Mouse (Mus musculus) monocyte, adult 2 months (primary cell): Measurements from ENCODE around the gene Slc17a9.
A peak's percentile ranks its signal among the peaks of the same experiment; 100 is the strongest.
"Not testable (repeated sequence)": the region's sequence is repeated elsewhere in the genome, so short reads cannot be mapped to it uniquely, and the experiment has no call there.

Experiments used
- DNase-seq, 2 experiments: peaks; one replicate each; pipeline ENCODE4 v3.0.0; 2022; ENCODE audit warnings: low spot score in 2 of 2, low read depth in 1 of 2

Gene Slc17a9

DNA sequence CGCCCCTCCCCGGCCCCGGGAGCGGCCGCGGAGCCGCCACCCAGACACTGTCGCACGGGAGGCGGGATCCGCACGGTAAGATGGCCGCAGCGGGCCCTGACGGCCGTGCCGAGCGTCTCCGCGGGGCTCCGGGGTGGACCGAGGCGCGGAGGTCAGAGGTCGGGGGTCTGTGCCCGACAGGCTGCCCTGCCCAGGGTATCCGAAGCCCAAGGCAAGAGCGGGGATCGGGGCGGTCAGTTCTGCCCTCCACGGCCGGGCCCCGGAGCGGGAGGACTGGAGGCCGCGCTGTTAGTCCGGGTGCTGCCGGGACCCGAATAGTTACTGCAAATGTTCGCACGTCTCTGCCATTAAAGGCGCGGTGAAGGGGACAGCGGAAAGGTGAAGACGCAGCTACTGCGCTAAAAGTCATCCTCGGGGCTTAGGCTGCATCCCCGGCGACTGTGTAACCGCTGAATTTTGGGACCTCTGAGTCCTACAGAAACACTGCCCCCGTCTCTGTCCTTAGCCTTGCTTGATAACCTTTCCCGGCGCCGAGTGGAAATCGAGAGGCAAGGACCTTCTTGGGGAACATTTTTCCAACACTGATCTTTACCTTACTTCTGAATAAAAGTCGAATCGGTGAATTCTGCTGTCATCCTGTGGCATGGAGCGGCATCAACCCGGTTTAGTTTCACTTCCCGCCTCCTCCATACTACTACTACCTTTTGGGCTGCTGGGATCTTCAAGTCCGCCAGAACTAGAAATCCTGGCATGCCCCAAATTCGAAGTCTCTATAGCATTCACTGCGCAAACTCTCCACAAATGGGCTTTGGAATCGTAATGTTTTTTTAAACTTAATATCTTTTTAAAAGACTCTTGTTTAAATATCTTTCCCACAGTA lies 14.5 kb upstream of the Slc17a9 start:
- peak in 1 of 2 experiments; percentile 18 for DNase-seq

DNA sequence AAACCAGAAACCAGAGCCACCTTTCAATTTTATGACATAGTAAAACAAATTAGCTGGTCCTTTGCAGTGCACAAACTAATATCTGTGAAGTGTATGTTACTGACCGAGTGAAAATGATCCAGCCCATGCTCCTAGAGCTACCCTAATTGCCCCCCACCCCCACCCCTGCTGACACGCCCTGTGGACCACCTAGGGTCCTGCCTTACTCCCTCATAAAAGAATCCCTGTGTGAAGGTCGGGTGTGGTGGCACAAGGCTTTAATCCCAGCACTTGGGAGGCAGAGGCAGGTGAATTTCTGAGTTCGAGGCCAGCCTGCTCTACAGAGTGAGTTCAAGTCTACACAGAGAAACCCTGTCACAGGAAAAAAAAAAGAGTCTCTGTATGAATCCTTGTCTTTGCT lies 13.5 kb upstream of the Slc17a9 start:
- DNase-seq = no peak

DNA sequence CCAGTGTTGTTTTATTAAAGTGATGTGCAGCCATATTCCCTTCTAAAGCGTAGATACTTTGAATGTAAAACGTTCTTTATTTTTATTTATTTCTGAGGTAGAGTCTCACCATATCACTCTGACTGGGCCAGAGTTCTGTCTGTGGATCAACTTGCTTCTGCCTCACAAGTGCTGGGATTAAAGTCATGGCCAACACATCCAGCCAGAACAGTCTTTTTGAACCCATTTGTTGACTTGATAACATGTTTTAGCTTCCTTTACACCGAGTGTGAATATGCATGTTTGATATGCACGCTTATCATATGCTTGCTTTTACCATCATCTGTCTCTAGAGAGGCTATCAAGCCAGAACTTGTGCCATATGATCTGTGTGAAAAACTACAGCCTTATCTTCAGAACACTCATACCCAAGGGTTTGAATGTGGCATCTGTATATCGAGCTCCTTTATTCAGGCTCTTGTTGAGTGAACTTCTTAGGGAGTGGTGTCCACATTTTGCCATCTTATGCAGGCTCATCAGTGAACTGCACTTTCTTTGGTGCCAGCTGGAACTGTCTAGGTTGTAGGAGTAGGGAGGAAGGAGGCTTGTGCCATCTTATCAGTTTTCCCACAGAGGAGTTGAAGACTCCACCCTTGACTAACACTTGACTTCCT lies 12.9 kb upstream of the Slc17a9 start:
- DNase-seq = no peak

DNA sequence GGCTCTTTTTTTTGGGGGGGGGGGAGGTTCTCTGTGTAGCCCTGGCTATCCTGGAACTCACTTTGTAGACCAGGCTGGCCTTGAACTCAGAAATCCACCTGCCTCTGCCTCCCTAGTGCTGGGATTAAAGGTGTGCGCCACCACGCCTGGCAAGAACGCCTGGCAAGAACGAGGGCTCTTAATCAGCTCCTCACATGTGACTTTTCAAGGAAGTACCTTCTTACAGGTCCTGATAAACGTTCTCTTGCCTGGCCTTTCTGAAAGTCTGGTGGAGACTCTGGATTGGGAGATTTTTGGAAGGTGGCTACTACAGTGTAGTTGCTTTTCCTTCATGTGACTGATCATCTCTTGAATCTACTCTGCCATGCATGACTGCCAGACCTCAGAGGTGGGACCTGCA lies 2.3 kb upstream of the Slc17a9 start:
- not testable (repeated sequence) for DNase-seq

DNA sequence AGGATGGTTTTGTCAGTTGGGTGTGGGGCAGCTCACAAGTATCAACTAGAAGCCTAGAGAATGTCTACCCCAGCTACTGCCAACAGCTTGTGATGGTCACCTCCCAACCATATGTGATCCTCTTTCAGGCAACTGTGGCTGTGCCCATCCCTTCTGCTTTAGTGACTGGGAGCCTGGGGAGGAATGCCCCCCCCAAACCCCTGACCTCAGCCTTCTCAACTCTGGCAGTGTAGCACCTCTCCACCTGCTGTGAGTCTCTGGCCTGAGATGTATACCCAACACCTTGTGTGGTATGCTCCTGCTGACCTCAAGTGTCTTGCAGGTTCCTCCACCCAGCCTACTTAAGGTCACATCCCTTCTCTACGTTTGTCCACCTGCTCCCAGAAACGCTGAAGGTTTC lies 1.2 kb upstream of the Slc17a9 start:
- no peak for DNase-seq

DNA sequence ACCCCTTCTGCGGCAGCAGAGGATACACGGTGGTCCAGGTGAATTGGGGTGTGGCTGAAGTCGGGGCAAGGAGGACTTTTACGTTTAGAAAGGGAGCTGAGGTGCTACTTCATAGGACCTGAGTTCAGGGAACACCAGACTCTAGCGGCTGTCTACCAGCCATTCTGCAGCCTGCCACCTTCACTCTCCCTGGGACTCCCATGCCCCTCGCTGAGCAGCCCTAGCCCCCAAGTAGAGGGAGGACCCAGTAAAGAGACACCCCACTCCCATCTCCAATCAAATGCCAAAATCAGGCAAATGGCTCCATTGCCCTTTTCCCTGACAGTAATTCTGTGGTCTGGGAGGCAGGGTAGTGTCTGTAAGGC lies 333 bp downstream of the Slc17a9 start:
- no peak for DNase-seq

DNA sequence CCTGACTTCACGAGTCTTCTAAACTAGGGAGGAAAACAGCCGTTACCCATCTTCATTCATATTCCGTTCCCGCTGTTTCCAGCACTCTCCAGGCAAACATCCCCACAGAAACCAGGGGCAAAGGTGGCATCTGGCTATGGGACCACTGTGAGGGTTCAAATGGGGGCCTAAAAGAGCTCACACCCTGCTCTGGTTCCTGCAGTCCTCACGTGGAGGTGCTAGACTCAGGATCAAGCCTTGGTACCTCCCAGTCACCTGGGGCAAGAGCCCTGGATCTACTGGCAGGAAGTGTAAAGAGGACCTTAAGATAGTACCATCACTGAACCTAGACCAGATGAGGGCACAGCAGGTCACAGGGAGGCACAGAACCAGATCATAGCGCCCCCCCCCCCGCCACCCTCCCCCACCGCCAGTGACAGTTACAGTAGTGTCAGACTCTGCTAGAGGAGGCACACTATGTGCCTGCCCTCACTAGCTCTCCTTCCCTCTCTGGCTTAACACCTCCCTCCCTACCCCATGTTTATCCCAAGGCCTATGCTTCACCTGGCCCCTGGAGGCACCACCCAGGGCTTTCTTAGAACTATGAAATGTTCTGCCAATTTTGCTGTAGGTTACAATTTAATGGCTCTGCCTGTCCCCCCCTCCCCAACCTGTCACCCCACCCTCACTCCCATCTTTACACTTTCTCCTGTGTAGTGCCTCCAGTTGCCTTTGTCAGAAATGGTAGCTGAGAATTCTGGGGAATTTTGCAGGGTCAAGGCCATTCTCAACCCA lies 980 bp downstream of the Slc17a9 start:
- no peak for DNase-seq

DNA sequence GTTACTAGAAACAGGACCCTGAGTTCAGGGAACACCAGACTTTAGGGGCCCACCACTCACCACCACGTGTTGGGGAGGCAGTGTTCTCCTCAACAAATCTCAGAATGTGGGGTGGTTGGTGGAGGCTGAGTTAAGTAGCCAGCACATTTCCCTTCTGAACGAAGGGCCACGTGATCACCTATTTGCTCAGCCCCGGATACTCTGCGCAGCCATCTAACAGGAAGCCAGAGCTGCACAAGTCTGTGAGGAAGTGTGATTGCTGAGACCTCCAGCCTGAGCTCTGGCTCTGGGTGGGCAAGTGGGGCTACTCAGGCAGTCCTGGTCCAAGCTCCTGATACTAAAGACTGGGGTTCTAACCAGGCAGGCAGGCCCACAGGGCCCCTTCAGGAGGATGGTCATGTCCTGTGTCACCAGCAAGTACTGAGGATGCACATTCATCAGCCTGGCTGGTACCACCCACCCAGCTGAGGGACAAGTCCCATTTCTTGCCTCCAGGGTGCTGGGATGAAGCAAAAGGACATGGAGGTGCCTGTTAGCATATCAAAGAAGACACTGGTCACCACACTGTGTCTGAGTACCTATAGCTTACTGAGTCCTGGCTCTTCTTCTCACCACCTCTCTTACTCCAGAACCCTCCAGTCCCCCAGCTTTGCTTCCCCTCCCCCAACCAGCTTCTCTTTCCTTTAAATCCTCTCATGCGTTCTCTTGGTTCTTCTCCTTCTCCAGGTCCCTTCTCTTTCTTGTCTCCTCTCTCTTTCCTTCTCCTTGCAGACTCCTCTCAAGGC lies 1.8 kb downstream of the Slc17a9 start:
- peak in 1 of 2 experiments; percentile 51 for DNase-seq

DNA sequence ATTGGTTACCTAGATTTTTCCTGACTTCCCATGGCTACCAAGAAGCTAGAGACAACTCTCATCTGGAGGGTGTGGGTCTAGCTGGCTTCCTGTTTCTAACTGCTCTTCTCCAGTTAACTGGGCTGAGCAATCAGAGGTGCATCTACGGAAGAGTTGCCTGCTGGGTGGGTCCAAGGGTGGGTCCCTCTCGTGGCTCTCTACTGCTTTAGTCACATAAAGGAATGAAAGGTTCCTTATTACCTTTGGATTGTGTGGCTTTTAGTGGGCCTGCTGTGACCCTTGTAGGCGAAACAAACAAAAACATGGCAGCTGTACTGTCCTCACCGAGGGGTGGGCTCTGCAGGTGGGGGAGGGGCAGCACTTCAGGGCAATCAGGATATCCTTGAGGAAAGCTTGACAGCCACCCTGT lies 2.6 kb downstream of the Slc17a9 start:
- no peak for DNase-seq

DNA sequence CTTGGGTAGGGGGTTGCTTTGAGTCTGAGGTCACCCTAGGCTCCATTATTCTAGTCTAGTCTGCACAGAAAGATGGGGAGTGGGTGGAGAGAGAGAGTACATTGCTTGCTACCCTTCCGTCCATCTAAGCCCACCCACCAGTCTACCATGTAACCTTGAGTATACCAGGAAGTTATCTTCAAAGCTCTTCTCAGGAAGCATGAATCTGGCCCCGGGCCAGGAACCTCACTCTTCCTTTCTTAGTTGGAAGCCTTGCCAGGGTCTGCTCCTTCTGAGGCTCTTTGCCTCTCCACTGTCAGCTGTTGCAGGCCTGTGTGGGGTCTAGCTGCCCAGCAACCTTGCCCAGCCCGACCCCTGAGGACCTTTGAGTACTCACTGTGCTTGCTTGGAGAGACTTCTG lies 6.0 kb downstream of the Slc17a9 start:
- DNase-seq = no peak

DNA sequence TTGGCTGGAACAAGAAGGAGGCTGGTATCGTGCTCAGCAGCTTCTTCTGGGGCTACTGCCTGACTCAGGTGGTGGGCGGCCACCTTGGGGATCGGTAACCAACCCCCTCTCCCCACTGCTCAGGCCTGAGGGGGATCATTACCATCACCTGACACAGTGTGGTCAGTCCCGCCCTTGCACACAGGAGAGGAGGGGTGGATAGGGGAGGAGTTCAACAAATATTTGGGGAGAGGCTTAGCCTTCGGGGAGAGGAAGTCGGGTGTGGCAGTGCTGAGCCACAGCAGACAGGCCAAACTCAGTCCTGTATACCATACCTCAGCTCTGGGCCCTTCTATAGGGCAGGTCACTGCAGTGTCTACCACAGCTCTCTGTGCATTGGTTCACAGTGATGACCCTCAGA lies 6.9 kb downstream of the Slc17a9 start:
- DNase-seq = no peak

DNA sequence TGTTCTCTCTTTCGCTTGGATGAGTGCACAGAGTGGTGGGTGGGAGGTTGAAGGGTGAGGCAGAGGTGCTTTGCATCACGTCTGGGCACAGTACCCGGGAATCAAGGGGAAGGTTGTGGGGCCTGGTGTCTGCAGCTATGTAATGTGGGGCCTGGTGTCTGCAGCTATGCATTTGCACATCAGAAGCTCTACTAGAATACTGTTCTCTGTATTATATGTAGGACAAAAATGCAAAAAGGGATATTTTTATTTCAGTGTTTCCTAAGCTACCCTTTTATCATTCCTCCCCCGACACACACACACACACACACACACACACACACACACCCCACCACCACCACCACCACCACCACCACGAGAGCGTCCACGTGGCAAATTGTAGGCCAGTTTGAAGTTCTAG lies 10.2 kb downstream of the Slc17a9 start:
- no peak for DNase-seq

DNA sequence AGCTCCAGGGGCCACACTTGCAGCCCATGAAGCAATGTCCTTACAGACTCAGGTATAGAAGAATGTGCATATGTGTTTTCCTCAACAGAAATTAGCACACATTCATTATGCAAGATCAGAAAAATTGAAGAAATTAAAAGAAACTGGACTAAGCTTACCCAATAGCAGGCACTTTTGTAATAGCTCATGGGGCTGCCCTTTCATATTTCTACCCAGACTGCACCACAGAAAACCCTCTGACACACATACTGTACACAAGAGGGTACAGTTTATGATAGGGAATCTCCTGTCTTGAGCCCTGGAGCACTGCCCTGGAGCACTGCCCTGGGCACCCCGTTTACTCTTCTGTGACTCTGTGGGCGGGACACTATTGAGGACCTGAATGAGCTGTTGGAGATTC lies 12.9 kb downstream of the Slc17a9 start:
- no peak for DNase-seq

DNA sequence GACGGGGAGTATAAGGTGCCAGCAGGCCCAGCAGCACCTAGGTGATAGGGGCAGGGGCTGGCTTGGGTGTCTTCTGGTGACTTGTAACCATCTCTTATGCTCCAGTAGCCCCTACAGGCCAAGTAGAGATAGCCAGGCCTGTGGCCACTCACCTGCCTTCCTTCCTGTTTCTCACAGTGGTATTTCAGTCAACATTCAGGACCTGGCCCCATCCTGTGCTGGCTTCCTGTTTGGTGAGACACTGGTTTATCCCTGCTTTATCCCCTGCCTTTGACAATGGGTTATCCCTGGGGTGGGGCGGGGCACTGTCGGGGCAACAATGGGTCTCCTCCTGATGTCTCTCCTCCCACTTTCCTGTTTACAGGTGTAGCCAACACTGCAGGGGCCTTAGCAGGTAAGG lies 15.3 kb downstream of the Slc17a9 start:
- no peak for DNase-seq

DNA sequence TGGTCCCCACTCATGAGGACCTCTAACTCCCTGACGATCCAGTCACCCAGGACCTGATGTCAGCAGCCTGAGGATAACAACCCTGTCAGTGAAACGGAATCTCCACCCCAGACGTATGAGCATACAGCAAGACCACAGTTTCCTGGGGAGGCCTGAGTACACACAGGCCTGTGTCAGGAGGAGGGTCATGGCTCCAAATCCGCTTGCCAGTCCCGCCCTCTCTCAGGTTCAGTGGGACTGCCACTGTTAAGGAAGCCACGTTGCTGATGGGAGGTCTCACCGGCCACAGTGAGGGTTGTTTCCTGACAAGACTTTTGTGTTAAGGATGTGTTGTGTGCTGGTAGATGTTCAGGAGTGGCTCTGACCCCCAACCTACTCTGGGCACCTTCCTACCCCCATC lies 16.4 kb downstream of the Slc17a9 start:
- no peak for DNase-seq

DNA sequence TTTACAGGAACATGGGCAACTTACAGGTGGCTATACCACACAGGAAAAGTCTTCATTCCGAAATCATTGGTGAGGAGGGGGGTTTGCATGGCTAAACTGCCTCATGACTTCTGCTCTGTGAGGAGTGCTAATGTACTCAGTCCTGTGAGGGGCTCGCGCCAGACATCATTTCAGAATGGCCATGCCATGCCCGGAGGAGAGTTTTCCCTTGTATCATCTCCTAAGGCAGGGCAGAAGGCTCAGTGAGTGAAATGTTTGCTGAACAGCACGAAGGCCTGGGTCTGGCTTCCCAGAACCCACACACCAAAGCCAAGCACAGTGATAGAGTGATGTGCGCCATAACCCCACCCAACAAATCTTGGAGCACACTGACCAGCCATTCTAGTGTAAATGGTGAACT lies 17.8 kb downstream of the Slc17a9 start:
- no peak for DNase-seq

DNA sequence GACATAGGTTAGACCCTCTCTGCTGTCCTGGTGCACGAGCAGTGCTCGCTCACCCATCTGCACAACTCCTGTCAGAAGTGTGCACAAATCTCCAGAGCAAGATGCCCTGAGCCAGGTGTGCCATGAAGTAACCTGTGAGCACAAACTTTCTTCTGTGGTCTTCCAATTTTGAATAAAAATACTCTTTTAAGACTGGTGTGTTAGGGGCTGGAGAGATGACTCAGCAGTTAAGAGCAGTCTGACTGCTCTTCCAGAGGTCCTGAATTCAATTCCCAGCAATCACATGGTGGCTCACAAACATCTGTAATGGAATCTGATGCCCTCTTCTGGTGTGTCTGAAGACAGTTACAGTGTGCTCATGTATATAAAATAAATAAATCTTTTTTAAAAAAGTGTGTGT lies 18.3 kb downstream of the Slc17a9 start:
- no peak for DNase-seq

DNA sequence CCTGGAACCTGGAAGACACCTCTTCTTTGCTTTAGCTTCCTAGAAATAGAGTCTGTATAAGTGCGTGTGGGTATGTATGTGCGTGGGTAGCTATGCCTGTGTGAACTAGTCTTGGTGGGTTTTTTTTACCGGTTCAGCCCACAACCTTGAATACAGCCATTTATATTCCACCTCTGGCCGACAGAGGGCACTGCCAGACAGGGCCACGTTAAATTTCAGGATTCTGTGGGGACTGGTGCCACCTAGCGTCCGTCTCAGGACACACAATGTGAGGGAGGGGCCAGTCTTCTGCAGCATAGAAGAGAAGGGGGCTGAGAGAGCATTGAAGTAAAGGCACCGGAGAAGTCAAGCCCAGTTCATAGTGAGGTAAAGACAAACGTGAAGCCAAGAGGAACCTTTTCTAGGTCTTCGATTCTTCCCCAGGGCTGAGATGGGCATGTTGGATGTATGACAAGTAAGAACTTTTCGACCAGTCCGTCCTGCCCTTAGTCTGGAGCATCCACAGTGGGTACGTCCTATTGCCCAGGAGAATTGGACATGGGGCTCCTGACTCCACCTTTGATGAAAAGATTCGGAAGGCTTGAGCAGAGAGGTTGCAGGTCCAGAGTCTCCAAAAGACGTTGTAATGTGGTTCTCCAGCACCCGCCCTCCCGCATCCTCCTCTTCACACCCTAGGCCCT lies 20.3 kb downstream of the Slc17a9 start:
- peak; percentile 35 to 82 for DNase-seq

DNA sequence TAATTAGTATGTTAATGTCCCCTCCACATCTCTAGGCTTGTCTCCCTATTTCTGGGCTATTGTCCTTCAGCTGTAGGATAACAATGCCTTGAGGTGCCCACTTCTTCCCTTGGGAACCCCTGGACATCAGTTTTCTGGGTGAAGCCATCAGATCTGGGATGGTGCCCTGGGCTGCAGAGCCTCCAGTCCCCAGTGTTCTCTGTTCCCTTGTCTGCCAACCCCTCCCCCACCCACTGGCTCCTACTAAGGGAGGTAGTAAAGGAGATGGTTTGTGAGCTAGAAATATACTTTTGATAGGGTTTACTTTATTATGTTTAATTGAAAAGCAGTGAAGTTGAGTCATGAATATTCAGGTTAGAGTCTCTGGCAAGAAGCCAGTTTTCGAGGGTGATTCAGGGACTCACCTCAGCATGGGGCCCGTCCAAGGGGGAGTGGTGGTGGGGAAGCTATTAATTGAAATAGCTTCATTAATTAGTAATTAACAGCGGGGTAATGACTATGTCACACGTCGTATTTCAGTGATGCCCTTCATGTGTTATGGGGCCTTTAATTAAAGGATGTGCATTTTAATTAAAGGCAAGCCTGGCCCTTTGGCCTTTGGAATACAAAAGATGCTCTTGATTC lies 21.6 kb downstream of the Slc17a9 start:
- no peak for DNase-seq

DNA sequence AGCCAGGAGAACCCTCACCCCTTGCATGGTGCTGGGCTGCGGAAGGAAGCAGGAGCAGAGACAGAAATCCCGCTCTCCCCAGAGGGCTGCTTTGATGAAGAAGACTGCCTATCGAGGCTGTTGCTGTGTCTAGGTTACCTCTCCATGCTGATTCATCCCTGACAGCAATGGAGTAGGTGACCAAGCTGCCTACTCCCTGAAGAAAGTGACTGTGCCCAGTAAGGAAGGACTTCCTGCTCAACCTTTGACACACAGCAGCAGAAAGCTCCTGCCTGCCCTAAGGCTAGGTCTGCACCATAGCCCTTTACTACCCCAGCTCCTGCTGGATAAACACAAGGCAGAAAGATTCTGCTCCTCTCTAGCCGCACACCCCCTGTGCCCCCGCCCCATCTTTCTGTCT lies 23.8 kb downstream of the Slc17a9 start:
- no peak for DNase-seq
